Mouse (Mus musculus) hindbrain, embryonic 16.5 days (tissue): ENCODE measurements around the gene Nkain1. TPM values are rescaled to one million over a fixed set of nuclear protein-coding genes. Genes with fewer than 3 reads are reported as not detected.

Experiments used
- ATAC-seq: fragments of 200-750 bp; cut with Nextera tagmentation; 2 replicates; pipeline ENCODE4 v1.8.0; 2017; ENCODE audit warnings: moderate TSS enrichment, moderate library complexity
- H3K27ac ChIP-seq: fragments of 300-500 bp; sonication (generic); 2 replicates; pipeline ENCODE4 v1.5.1; 2014; ENCODE audit warnings: low read depth, mild to moderate bottlenecking, control low read depth, low read length, moderate library complexity
- H3K27me3 ChIP-seq: fragments of 300-500 bp; sonication (generic); replicated peaks from 2 replicates; pipeline ENCODE4 v1.6.1; 2014; ENCODE audit warnings: low read length; ENCODE audit not compliant: control insufficient read depth, insufficient read depth
- H3K36me3 ChIP-seq: fragments of 300-500 bp; sonication (generic); 2 replicates; pipeline ENCODE4 v1.6.1; 2014; ENCODE audit warnings: mild to moderate bottlenecking, low read length, moderate library complexity, mixed read lengths; ENCODE audit not compliant: control insufficient read depth, insufficient read depth
- H3K4me1 ChIP-seq: fragments of 300-500 bp; sonication (generic); 2 replicates; pipeline ENCODE4 v1.6.1; 2014; ENCODE audit warnings: low read depth, low read length; ENCODE audit not compliant: control insufficient read depth, insufficient read depth
- H3K4me2 ChIP-seq: fragments of 300-500 bp; sonication (generic); 2 replicates; pipeline ENCODE4 v1.6.1; 2014; ENCODE audit warnings: mild to moderate bottlenecking, low read length, control low read depth, moderate library complexity
- H3K4me3 ChIP-seq: fragments of 300-500 bp; sonication (generic); 2 replicates; pipeline ENCODE4 v1.5.1; 2014; ENCODE audit warnings: mild to moderate bottlenecking, low read length, control low read depth, moderate library complexity
- H3K9ac ChIP-seq: fragments of 300-500 bp; sonication (generic); 2 replicates; pipeline ENCODE4 v1.6.1; 2014; ENCODE audit warnings: low read depth, mild to moderate bottlenecking, control low read depth, low read length, moderate library complexity
- H3K9me3 ChIP-seq: fragments of 300-500 bp; sonication (generic); 2 replicates; pipeline ENCODE4 v1.6.1; 2014; ENCODE audit warnings: mild to moderate bottlenecking, low read length, moderate library complexity; ENCODE audit not compliant: control insufficient read depth
- WGBS: fragments of 180-500 bp; shearing (Covaris S2); extraction: QIAGEN DNeasy Blood & Tissue Kit; methylation state at CpG from one replicate; pipeline ENCODE4 v1.1.7; 2014; 5-methylcytosine and 5-hydroxymethylcytosine counted together
- polyA plus RNA-seq: library from polyadenylated mRNA; unstranded; fragments of >200 nt; fragmentation: Nextera tagmentation; extraction: Ambion mirVana; gene quantifications from 2 replicates; pipeline ENCODE4 v1.2.1, GENCODE M21; 2015

Gene Nkain1
- polyA plus RNA-seq: 2.4 and 6.6 TPM in 2 replicates

DNA sequence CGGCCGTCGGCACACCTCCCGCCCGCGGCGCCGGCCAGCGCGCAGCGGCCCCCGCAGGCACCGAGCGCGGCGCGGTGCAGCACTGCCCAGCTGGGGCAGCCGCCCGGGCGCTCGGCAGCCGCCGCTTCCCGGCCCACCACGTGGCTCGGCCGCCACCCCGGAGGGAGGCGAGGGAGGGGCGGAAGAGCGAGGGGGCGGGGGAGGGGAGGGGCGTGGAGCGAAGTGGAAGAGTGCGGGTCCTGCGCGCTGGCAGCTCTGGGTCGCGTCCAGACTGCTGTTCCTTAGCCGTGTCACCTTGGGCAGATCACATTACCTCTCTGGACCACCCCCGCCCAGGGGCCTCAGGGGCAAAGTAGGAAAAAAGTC lies at the start of gene Nkain1:
Gene Nkain1, minus strand, starts transcription at position 126 of the 366 bp plus-strand sequence.
- 0% methylated on average over 39 of the region's 41 CpGs for WGBS
- H3K9ac ChIP-seq: peak within 1 kb of the TSS; percentile 97
- H3K4me1 ChIP-seq: peaks cover 31% of the 10 kb centered on the region
- H3K36me3 ChIP-seq: no peaks in the 10 kb centered on the region
- H3K27ac ChIP-seq: peak within 1 kb of the TSS; percentile 90
- H3K9me3 ChIP-seq: no peaks in the 10 kb centered on the region
- peak within 1 kb of the TSS; percentile 86 for H3K4me3 ChIP-seq
- peak; percentile 75 for ATAC-seq
- peak within 1 kb of the TSS; percentile 87 for H3K4me2 ChIP-seq
- H3K27me3 ChIP-seq: no peaks in the 10 kb centered on the region

DNA sequence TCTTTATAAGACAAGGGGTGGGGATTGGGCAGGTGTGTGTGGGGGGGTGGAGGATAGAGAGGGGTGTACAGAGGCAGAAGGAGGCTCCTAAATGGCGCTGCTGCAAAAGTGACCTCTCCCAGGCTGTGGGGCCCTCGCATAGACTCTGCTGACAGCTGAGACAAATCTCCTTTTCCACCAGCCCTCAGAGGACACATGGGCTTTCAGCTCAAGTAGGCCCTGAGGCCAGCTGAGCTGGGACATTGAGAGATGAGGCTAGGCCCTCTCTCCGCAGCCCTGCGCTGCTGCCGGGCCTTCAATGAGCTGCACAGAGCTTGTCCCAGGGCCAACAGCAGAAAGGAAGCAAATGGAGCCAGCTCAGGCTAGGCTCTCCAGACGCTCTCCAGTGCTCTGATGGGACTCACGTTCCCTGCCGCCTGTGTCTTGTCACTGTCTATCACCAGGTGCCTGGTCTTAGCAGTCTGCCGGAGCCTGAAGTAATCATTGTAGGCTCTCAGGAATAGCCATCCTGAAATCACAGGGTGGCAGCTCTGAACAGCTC lies 4.8 kb upstream of the Nkain1 start:
- Histone ChIP-seq H3K4me1 (no peaks in the 10 kb centered on the region; the same call in 1 of the 2 replicates), H3K27ac (no peak overlapping the region), H3K27me3 (no peaks in the 10 kb centered on the region), H3K4me2 (no peak overlapping the region), H3K9ac (no peak overlapping the region), H3K9me3 (no peaks in the 10 kb centered on the region), H3K4me3 (no peak overlapping the region), H3K36me3 (no peaks in the 10 kb centered on the region)
- no peak for ATAC-seq
- 41% methylated on average over 9 of the region's 9 CpGs for WGBS

DNA sequence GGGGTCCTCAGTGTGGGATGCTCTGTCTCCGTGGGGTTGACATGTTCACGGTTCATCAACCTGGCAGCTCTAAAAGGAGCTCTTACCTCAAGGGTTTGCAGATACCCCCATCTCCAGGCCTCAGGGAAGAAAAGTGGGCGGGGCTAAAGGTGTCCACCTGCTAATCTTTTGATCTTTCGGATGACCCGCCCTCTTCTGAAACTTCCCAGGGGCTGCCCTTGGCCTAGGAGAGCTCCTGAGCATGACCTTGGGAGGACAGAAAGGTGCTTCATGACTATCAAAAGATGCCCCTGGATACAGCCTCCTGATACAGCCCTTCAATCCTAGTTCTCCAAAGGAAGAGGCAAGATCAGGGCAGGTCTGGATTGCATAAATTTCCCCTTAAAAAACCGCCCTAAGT lies 3.1 kb upstream of the Nkain1 start:
- Histone ChIP-seq H3K27ac (no peak overlapping the region), H3K4me1 (peaks cover 5% of the 10 kb centered on the region), H3K27me3 (no peaks in the 10 kb centered on the region), H3K9me3 (no peaks in the 10 kb centered on the region), H3K4me2 (no peak overlapping the region), H3K36me3 (no peaks in the 10 kb centered on the region), H3K4me3 (no peak overlapping the region), H3K9ac (no peak overlapping the region)
- ATAC-seq: no peak
- 68% methylated on average over 6 of the region's 6 CpGs for WGBS

DNA sequence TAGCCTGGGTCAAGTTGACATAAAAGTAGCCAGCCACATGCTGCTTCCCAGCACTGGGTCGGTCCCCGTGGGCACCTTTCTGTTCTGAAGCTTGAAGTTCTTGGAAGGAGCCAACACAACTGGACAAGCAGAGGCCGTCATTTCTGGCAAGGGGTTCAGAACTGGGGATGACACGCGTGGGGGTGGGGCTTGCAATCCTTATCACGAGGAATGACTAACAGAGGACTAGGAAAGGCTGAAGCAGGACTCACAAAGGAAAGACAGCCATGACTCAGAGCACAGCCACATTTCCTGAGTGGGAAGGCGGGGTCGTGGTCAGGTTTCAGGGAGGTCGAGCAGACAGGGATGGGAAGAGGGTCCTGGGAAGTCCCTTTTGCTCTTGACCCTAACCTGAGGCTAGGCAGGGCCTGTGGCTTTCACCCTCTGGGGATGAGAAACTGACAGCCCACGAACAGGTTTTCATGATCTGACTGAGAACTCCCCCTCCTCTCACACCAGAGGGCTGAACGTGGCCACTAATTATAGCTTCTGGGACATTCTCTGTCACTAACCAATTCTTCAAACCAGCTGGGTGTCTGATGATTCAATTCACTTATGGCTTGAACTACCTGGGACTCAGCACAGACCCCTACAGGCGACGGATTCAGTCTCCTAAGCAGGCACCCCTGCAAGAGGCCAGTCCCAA lies 2.4 kb upstream of the Nkain1 start:
- H3K4me1 ChIP-seq: peaks cover 11% of the 10 kb centered on the region
- H3K4me3 ChIP-seq: no peak overlapping the region
- no peak overlapping the region for H3K27ac ChIP-seq
- no peak overlapping the region for H3K4me2 ChIP-seq
- no peaks in the 10 kb centered on the region for H3K27me3 ChIP-seq
- no peaks in the 10 kb centered on the region for H3K9me3 ChIP-seq
- WGBS: 61% methylated on average over 13 of the region's 13 CpGs
- H3K36me3 ChIP-seq: no peaks in the 10 kb centered on the region
- no peak overlapping the region for H3K9ac ChIP-seq
- ATAC-seq: no peak

DNA sequence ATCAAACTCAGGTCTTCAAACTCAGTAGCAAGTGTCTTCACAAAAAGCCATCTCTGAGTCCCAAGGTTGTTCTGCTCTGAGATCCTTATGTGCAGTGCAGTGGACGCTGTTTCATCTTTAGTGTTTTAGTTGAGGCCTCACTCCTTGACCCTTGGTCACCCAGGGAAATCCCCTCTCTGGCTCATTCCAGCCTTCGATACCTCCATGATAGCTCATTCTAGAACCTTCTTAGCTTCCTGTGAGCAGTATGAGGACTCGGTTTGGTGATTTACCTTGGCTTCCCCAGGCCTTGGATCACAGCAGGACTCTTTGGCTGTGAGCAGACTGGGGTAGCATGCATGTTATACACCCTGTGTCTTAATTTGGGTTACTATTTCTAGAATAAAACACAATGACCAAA lies 1.6 kb upstream of the Nkain1 start:
- Histone ChIP-seq H3K4me3 (no peak overlapping the region), H3K4me2 (no peak overlapping the region), H3K9ac (no peak overlapping the region), H3K27ac (no peak overlapping the region), H3K4me1 (peaks cover 19% of the 10 kb centered on the region), H3K36me3 (no peaks in the 10 kb centered on the region), H3K27me3 (no peaks in the 10 kb centered on the region), H3K9me3 (no peaks in the 10 kb centered on the region)
- no peak for ATAC-seq
- WGBS: 88% methylated on average over 3 of the region's 3 CpGs

DNA sequence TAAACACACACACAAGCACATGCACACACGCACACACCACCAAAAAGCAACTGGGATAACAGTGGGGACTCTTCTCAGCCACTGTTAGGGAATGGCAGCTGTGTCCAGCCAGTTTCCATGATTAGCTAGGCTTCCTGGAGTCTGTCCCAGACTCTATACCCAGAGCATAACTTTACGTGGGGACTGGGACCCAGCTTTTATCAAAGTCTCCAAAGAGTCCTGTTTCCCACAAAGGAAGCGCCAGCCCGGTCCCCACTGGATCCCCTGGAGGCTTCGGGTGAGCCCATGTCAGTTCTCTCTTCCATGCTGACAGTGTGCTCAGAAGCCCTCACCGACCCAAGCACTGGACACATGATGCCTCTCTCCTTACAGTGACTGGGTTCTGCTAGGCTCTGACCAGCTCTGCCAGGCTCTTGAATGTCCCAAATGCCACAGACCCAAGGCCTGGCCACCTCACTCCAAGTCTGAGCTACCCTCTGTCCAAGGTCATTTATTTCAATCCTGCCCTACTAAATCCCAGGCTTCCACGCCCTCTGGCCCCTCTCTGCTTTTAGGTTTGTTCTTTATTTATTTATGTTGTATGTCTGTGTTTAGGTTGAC lies 988 bp upstream of the Nkain1 start:
- no peaks in the 10 kb centered on the region for H3K9me3 ChIP-seq
- H3K4me1 ChIP-seq: peaks cover 25% of the 10 kb centered on the region
- WGBS: 75% methylated on average over 7 of the region's 7 CpGs
- no peaks in the 10 kb centered on the region for H3K27me3 ChIP-seq
- no peak overlapping the region for H3K4me3 ChIP-seq
- H3K36me3 ChIP-seq: no peaks in the 10 kb centered on the region
- H3K4me2 ChIP-seq: no peak overlapping the region
- no peak overlapping the region for H3K27ac ChIP-seq
- ATAC-seq: no peak
- H3K9ac ChIP-seq: no peak overlapping the region

DNA sequence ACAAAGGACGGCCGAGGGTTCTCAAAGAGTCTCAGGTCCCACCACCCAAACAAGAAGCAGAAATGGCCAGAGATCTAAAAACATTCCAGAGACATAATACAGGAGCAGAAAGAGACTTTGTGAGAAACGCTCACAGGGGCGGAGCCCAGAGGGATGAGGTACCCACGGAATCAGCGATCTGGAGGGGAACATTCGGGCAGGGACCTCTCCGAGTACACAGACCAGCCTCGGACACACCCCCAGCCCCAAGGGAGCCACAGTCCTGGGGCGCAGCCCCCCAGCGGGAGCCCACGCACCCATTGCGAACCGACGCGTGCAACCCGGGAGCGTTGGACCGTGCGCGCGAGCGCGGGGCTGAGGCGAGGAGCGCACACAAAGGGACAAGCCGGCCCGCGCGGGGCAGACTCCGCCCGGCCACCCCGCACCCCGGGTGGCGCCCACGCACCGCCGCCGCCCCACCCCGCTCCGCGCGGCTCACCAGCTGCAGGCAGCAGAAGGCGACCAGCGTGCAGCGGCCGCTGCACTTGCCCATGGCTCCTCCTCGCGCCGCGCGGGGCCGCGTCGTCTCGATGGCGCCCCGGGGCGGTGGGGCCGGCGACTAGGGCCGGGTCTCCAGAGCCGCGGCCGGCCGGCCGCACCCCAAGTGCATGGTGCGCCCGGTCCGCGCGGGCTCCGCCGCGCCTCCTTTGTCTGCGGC lies 474 bp downstream of the Nkain1 start:
- ATAC-seq: peak; percentile 61
- Histone ChIP-seq H3K9me3 (no peaks in the 10 kb centered on the region), H3K4me3 (peak overlapping the region; percentile 86), H3K9ac (peak overlapping the region; percentile 97), H3K27me3 (no peaks in the 10 kb centered on the region), H3K4me1 (peaks cover 35% of the 10 kb centered on the region), H3K36me3 (no peaks in the 10 kb centered on the region), H3K27ac (peak overlapping the region; percentile 90), H3K4me2 (peak overlapping the region; percentile 87)
- WGBS: 0% methylated on average over 32 of the region's 76 CpGs

DNA sequence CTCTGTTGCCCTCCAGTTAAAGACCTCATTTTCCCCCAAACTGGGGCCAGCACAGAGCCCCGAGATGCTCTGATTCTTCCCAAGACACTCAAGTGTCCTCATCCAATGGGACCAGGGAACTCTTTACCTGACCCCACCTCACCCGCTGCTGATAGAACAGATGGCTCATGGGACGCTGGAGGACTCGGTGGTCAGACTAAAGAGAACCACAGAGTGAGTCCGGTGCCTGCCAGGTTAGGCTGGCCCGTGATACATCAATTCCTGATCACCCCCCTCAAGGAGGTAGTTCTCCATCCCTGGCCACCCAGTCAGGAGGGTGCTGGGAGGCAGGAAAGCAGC lies 992 bp downstream of the Nkain1 start:
- peak; percentile 13 for ATAC-seq
- Histone ChIP-seq H3K27ac (peak overlapping the region; percentile 90), H3K4me3 (peak overlapping the region; percentile 86), H3K4me1 (peaks cover 40% of the 10 kb centered on the region), H3K9me3 (no peaks in the 10 kb centered on the region), H3K36me3 (no peaks in the 10 kb centered on the region), H3K4me2 (peak overlapping the region; percentile 87), H3K9ac (peak overlapping the region; percentile 97), H3K27me3 (no peaks in the 10 kb centered on the region)
- 2% methylated on average over 6 of the region's 6 CpGs for WGBS

DNA sequence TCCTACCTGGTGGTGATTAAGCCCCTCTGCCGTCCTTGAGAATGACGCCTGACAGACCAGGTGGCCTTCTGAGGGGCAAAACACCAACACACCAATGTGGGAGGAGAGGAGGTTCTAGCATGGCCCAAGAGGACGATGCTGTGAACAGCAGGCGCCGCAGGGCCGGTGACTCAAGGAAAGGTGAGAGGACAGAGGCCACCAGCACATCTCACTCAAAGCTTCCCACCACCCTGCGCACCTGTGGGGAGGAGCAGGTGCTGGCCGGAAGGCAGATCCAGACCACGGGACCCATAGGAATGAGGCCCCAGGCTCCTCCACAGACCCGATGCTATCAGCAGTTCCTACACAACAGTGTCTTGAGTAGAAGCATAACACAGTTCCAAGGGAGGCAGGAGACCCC lies 1.4 kb downstream of the Nkain1 start:
- Histone ChIP-seq H3K36me3 (no peaks in the 10 kb centered on the region), H3K4me1 (peaks cover 44% of the 10 kb centered on the region), H3K9ac (peak overlapping the region; percentile 97), H3K4me3 (peak overlapping the region; percentile 86), H3K9me3 (no peaks in the 10 kb centered on the region), H3K4me2 (peak overlapping the region; percentile 87), H3K27me3 (no peaks in the 10 kb centered on the region), H3K27ac (peak overlapping the region; percentile 90)
- 24% methylated on average over 10 of the region's 10 CpGs for WGBS
- ATAC-seq: 0 out of 2 replicates have a peak, but pooled peaks have one; percentile 1
